Mouse (Mus musculus): ENCODE measurements around the gene Creb3l4. TPM values are rescaled to one million over a fixed set of nuclear protein-coding genes. Genes with fewer than 3 reads are reported as not detected.
A peak's percentile ranks its signal among the peaks of the same experiment; 100 is the strongest.

The Creb3l4 gene
- polyA plus RNA-seq, 1 experiment from 2014 or later = 5.3 TPM

GRCm38 (mm10) chr3:90247960-90248745 is 4.8 kb upstream of the Creb3l4 start, which contains the start of gene Slc39a1:
Slc39a1 (plus strand) TSS chr3:90248172.
- peak within 1 kb of the TSS; percentile 87 for H3K27ac ChIP-seq
- peak; percentile 95 for ATAC-seq (ENCODE audit: low FRiP score)
- peaks cover 12% of the 10 kb centered on the region for H3K36me3 ChIP-seq
- H3K4me1 ChIP-seq = peaks cover 21% of the 10 kb centered on the region
- WGBS = under 1% methylated on average over 44 of the region's 44 CpGs
- no peaks in the 10 kb centered on the region for H3K9me3 ChIP-seq (replicated peaks)
- peak within 1 kb of the TSS; percentile 68 for H3K4me2 ChIP-seq (replicated peaks)
- peak within 1 kb of the TSS; percentile 84 for H3K9ac ChIP-seq
- H3K27me3 ChIP-seq = no peaks in the 10 kb centered on the region
- peak within 1 kb of the TSS; percentile 74 for H3K4me3 ChIP-seq

GRCm38 (mm10) chr3:90247630-90247959 is 4.3 kb upstream of the Creb3l4 start:
- peak overlapping the region; percentile 87 for H3K27ac ChIP-seq
- WGBS = 2% methylated on average over 3 of the region's 3 CpGs
- peaks cover 25% of the 10 kb centered on the region for H3K4me1 ChIP-seq
- peak overlapping the region; percentile 84 for H3K9ac ChIP-seq
- no peaks in the 10 kb centered on the region for H3K27me3 ChIP-seq
- H3K36me3 ChIP-seq = peaks cover 12% of the 10 kb centered on the region
- peak overlapping the region; percentile 74 for H3K4me3 ChIP-seq
- ATAC-seq (ENCODE audit: low FRiP score) = no peak; the same call in 1 of the 2 replicates
- no peaks in the 10 kb centered on the region for H3K9me3 ChIP-seq (replicated peaks)
- peak overlapping the region; percentile 68 for H3K4me2 ChIP-seq (replicated peaks)

DNA sequence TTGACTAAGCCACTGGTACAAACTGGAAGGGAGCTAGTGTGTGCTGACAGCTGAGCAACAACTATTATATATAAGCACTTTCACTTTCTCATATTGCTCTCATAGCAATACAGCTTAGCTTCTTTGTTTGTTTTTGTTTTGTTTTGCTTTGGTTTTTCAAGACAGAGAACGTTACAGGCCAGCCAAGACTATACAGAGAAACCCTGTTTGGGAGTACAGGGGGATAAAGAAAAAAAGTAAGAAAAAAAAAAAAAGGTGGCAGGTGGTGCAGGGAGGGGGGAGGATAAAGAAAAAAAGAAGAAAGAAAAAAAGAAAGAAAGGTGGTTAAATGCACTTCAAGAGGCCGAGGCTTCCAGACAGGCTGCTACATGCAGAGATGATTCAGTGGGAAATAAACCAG is 2.1 kb upstream of the Creb3l4 start:
- H3K9ac ChIP-seq = no peak overlapping the region
- no peak overlapping the region for H3K4me2 ChIP-seq (replicated peaks)
- WGBS = 83% methylated on average over 2 of the region's 2 CpGs
- no peak overlapping the region for H3K4me3 ChIP-seq
- no peak overlapping the region for H3K27ac ChIP-seq
- H3K9me3 ChIP-seq (replicated peaks) = no peaks in the 10 kb centered on the region
- no peaks in the 10 kb centered on the region for H3K27me3 ChIP-seq
- no peaks in the 10 kb centered on the region for H3K36me3 ChIP-seq
- peaks cover 26% of the 10 kb centered on the region for H3K4me1 ChIP-seq
- no peak for ATAC-seq (ENCODE audit: low FRiP score)

GRCm38 (mm10) chr3:90241669-90242358 is 1.5 kb downstream of the Creb3l4 start:
- Histone ChIP-seq H3K36me3 (no peaks in the 10 kb centered on the region), H3K9ac (no peak overlapping the region), H3K4me1 (peaks cover 13% of the 10 kb centered on the region), H3K9me3 (replicated peaks) (no peaks in the 10 kb centered on the region), H3K4me2 (replicated peaks) (peak overlapping the region; percentile 53; the same call in 1 of the 2 replicates), H3K27me3 (no peaks in the 10 kb centered on the region), H3K27ac (no peak overlapping the region), H3K4me3 (no peak overlapping the region)
- 86% methylated on average over 10 of the region's 10 CpGs for WGBS
- no peak for ATAC-seq (ENCODE audit: low FRiP score)

DNA sequence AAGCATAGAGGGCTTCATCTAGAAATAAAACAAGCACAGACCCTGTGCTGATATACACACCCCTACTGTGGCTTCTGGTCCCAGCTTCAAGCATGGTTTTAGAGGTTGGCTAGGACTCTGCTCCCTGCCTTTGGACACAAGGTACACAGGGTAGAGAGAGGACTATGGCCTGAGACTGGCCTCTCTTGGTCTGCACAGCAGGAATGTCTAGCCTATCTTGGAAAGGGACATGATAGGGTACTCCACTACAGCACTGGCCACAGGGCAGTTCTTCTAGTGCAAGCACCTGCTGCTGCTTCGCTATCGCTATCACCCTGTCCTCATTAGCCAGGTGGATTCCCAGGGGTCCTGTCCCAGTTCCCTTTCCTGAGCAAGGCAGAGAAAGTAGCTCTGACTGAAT is 2.1 kb downstream of the Creb3l4 start:
- peaks cover 3% of the 10 kb centered on the region; the same call in 1 of the 2 replicates for H3K36me3 ChIP-seq
- no peak for ATAC-seq (ENCODE audit: low FRiP score)

GRCm38 (mm10) chr3:90231507-90232333 is 11.6 kb downstream of the Creb3l4 start, which contains the start of gene Jtb:
Jtb (plus strand) TSS chr3:90231597.
- H3K27ac ChIP-seq = peak within 1 kb of the TSS; percentile 82
- H3K9ac ChIP-seq = peak within 1 kb of the TSS; percentile 63
- peaks cover 7% of the 10 kb centered on the region for H3K4me1 ChIP-seq
- peak; percentile 98 for ATAC-seq (ENCODE audit: low FRiP score)
- H3K4me3 ChIP-seq = peak within 1 kb of the TSS; percentile 71
- no peaks in the 10 kb centered on the region for H3K27me3 ChIP-seq
- no peaks in the 10 kb centered on the region for H3K9me3 ChIP-seq (replicated peaks)
- peaks cover 24% of the 10 kb centered on the region for H3K36me3 ChIP-seq
- H3K4me2 ChIP-seq (replicated peaks) = peak within 1 kb of the TSS; percentile 83
- under 1% methylated on average over 61 of the region's 61 CpGs for WGBS

More for the DNA sequence above, 2.1 kb downstream of the Creb3l4 start:
- no peak overlapping the region for H3K4me3 ChIP-seq
- 98% methylated on average over 2 of the region's 2 CpGs for WGBS
- no peak overlapping the region for H3K9ac ChIP-seq
- H3K27ac ChIP-seq = no peak overlapping the region
- H3K27me3 ChIP-seq = no peaks in the 10 kb centered on the region
- H3K4me2 ChIP-seq (replicated peaks) = no peak overlapping the region
- H3K9me3 ChIP-seq (replicated peaks) = no peaks in the 10 kb centered on the region
- H3K4me1 ChIP-seq = peaks cover 13% of the 10 kb centered on the region

DNA sequence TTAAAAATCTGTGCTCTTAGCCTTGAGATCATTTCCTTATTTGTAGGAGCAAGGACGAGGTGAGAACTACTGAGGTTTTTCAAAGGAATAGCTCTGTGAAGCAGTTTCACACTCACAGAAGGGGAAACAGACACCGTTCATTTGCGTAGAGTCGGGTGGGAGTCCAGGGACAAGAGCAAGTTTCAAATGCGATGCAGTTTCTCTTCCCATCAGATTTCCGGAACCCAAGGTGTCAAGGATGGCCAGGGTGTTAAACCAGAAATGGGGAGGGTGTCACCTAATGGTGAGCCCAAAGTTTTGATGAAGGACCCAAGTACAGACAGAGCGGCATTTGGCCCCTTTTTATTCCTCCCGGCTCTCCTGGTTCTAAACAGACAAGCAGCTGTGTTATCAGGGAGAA is 12.2 kb downstream of the Creb3l4 start:
- Histone ChIP-seq H3K27ac (peak overlapping the region; percentile 82; the same call in 1 of the 2 replicates), H3K4me2 (replicated peaks) (peak overlapping the region; percentile 83), H3K27me3 (no peaks in the 10 kb centered on the region), H3K9ac (peak overlapping the region; percentile 39; the same call in 1 of the 2 replicates), H3K36me3 (peaks cover 20% of the 10 kb centered on the region), H3K4me1 (peaks cover 7% of the 10 kb centered on the region), H3K4me3 (peak overlapping the region; percentile 71), H3K9me3 (replicated peaks) (no peaks in the 10 kb centered on the region)
- no peak for ATAC-seq (ENCODE audit: low FRiP score)
- 15% methylated on average over 8 of the region's 8 CpGs for WGBS

GRCm38 (mm10) chr3:90224331-90224730 is 19.0 kb downstream of the Creb3l4 start:
- Histone ChIP-seq H3K27ac (no peak overlapping the region), H3K9me3 (replicated peaks) (no peaks in the 10 kb centered on the region), H3K36me3 (peaks cover 11% of the 10 kb centered on the region), H3K9ac (no peak overlapping the region), H3K4me1 (peaks cover 18% of the 10 kb centered on the region; the same call in 1 of the 2 replicates), H3K4me3 (no peak overlapping the region), H3K27me3 (no peaks in the 10 kb centered on the region), H3K4me2 (replicated peaks) (no peak overlapping the region)
- no peak for ATAC-seq (ENCODE audit: low FRiP score)
- WGBS = 78% methylated on average over 10 of the region's 10 CpGs

GRCm38 (mm10) chr3:90222941-90223340 is 20.4 kb downstream of the Creb3l4 start:
- Histone ChIP-seq H3K27me3 (no peaks in the 10 kb centered on the region), H3K9ac (no peak overlapping the region), H3K9me3 (replicated peaks) (no peaks in the 10 kb centered on the region), H3K27ac (no peak overlapping the region), H3K4me3 (no peak overlapping the region), H3K36me3 (peaks cover 11% of the 10 kb centered on the region), H3K4me2 (replicated peaks) (no peak overlapping the region), H3K4me1 (peaks cover 18% of the 10 kb centered on the region; the same call in 1 of the 2 replicates)
- ATAC-seq (ENCODE audit: low FRiP score) = no peak
- WGBS = 85% methylated on average over 3 of the region's 3 CpGs

DNA sequence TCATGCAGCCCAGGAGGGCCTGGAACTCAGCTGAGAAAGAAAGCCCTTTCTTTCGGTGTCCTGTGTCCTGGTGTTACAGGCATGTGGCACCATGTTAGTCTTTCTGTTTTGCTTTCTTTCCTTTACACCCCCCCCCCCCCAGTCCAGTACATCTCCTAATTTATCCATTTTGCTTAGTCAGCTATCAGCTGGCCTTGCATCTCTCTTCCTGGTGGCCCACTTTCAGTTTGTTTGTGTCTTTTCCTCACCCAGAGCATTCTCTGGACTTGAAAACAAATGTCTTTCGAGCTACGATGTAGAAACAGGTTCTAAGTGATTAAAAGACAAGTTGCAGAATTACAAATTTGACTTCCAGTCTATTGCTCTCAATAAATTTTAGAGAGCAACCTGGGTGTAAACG is 20.9 kb downstream of the Creb3l4 start:
- no peaks in the 10 kb centered on the region for H3K9me3 ChIP-seq (replicated peaks)
- H3K4me2 ChIP-seq (replicated peaks) = no peak overlapping the region
- H3K27me3 ChIP-seq = no peaks in the 10 kb centered on the region
- peaks cover 18% of the 10 kb centered on the region; the same call in 1 of the 2 replicates for H3K4me1 ChIP-seq
- no peak overlapping the region for H3K4me3 ChIP-seq
- no peak for ATAC-seq (ENCODE audit: low FRiP score)
- H3K9ac ChIP-seq = no peak overlapping the region
- H3K36me3 ChIP-seq = peaks cover 11% of the 10 kb centered on the region
- H3K27ac ChIP-seq = no peak overlapping the region
- 87% methylated on average over 4 of the region's 4 CpGs for WGBS

DNA sequence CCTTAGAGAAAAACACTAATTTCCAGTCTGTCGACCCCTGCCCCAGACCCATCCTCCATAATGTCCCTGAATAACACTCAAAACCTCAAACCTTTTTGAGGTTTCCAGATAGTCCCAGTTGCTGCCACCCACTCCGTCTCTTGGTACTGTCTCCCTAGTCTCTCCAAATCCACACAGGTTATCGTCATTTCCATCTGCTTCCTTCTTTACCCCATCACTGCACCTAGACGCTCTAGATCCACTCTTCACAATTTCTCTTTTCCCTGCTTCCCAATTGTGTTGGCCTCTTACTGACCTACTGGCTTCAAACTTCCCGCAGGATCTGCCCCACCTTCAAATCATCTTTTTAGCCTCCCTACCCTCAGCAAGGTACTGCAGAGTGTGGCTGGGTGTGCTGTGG is 22.2 kb downstream of the Creb3l4 start:
- Histone ChIP-seq H3K27me3 (no peaks in the 10 kb centered on the region), H3K9me3 (replicated peaks) (no peaks in the 10 kb centered on the region), H3K4me1 (peaks cover 18% of the 10 kb centered on the region; the same call in 1 of the 2 replicates), H3K4me3 (peak overlapping the region; percentile 42), H3K36me3 (peaks cover 11% of the 10 kb centered on the region), H3K9ac (peak overlapping the region; percentile 64), H3K4me2 (replicated peaks) (peak overlapping the region; percentile 77), H3K27ac (no peak overlapping the region)
- no peak for ATAC-seq (ENCODE audit: low FRiP score)
- WGBS = 27% methylated on average over 5 of the region's 5 CpGs
